Mouse (Mus musculus): ENCODE data around the gene Gstp2. TPM values are rescaled to one million over a fixed set of nuclear protein-coding genes. Genes with fewer than 3 reads are reported as not detected.
A peak's percentile ranks its signal among the peaks of the same experiment; 100 is the strongest.
"Not testable (repeated sequence)": the region's sequence is repeated elsewhere in the genome, so short reads cannot be mapped to it uniquely, and the experiment has no call there.

Gene Gstp2
- total RNA-seq, 2 experiments from 2014 or later = 87.3 to 90.7 TPM

DNA sequence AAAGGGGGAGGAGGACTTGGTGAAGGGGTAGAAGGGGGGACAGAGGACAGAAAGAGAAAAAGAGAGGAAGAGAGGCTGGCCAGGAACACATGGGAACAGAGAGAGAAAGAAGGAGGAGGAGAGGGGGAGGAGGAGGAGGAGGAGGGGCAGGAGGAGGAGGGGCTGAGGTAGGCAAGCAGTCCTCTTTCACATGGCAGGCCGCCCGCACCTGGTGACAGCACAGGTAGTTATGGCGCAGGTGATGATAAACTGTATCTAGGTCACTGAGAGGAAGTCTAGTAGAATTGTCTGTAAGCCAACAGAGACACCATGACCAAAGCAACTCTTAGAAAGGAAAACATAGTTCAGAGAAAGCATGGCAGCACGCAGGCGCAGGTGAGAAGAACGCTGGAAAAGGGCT lies 25.6 kb upstream of the Gstp2 start:
- intact Hi-C loops (cut with DNase I) = no loop called here
- DNase-seq = no peak

DNA sequence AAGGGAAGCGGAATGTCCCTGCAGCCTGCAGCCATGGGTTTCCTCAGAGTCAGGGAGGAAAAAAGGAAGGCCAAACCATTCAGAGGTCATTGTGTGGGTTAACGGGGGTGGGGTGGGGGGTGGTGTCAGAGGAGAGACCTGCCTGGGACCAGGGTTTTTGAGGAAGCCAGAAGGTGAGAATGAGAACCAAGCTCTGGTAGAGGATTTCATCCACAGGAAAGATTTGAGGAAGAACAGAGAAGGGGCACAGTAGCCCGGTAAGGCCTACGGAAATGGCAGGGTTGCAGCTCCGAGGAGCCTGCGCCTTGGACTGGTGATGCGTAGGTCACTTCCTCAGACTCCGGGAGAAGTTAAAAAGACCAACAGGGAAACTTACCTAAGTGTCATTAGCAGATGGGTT lies 24.9 kb upstream of the Gstp2 start:
- intact Hi-C loops (cut with DNase I) = no loop called here
- no peak for DNase-seq

GRCm38 (mm10) chr19:4070311-4070710 lies 24.5 kb upstream of the Gstp2 start:
- DNase-seq = no peak
- intact Hi-C loops (cut with DNase I) = no loop called here

GRCm38 (mm10) chr19:4068717-4069410 lies 23.0 kb upstream of the Gstp2 start:
- intact Hi-C loops (cut with DNase I) = no loop called here
- no peak for DNase-seq

DNA sequence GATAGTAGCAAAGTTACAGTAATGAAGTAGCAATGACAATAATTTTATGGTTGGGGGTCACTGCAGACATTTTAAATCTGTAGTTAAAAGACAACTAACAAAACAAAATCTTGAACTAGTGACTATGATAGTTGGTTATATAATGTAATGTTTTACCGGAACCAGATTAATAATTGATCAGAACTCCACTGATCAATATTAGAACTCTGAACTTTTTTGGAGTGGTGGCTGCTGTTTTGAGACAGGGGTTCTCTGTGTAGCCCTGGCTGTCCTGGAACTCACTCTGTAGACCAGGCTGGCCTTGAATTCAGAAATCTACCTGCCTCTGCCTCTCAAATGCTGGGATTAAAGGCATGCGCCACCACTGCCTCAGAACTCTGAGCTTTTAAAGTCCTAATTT lies 22.4 kb upstream of the Gstp2 start:
- intact Hi-C loops (cut with DNase I); DNase-seq: not testable (repeated sequence)

- intact Hi-C loops (cut with DNase I) = no loop called here
- no peak for DNase-seq
These were observed 21.1 kb upstream of the Gstp2 start for GRCm38 (mm10) chr19:4066877-4067276.

GRCm38 (mm10) chr19:4066280-4066679 lies 20.5 kb upstream of the Gstp2 start:
- no peak for DNase-seq
- intact Hi-C loops (cut with DNase I) = no loop called here

DNA sequence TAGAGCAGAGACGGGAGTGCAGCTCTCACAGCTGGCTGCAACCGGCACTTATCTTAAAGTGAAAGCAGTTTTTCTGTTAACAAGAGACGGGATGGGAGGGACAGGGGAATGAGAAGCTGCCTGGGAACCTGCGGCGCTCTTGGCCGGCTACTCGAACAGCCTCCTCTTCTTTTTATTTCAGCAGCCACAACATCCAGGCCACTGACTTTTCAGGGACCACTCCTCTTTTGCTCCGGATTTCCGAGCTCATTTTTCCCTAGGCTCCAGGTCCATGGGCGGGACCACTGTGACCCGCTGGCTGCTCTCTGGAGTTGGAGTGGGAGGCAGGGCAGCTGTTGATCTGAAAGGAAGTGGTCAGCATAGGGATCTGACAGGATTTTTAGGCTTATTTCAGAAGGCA lies 18.7 kb upstream of the Gstp2 start:
- DNase-seq = peak in 1 of 2 experiments; percentile 18
- intact Hi-C loops (cut with DNase I) = not testable (repeated sequence)

DNA sequence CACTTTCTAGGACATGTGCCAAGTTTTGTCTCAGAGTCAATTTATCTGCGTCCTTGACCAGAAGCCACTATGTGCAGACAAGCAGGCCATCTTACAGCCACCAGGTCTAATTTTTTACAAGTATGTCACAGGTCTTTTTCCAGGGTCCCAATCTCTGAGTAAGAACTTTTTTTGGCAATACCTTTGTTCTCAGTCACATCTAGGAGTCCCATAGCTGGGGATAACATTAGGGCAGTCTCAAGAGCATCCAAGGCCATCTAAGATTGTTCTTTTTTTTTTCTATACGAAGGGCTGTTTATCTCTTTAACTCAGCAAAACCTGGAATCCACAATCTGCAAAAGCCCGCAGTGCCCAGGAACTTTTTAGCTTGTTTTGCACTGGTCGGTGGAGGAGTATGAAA lies 17.5 kb upstream of the Gstp2 start:
- DNase-seq; intact Hi-C loops (cut with DNase I): not testable (repeated sequence)

DNA sequence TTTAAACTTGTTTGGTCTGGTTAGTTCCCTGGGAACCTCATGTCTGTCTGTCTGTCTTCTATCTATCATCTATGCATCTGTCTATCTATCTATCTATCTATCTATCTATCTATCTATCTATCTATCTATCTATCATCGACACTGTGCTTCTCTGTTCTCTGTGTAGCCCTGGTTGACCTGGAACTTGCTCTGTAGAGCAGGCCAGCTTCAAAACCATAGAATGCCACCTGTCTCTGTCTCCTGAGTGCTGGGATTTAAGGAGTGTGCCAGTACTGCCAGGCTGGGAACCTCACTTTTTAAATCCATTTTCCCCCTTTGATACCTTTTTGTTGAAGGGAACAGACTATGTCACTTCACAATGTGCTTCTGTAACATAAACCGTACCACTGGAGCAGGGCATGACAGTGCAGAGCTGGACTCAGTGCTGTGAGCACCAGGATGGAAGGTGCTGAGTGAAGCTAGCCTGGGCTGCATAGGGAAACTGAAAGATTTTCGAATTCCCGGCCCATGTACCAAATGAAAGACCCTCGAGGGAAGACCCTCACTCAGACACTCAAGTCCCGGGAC lies 15.2 kb upstream of the Gstp2 start:
- no peak for DNase-seq
- intact Hi-C loops (cut with DNase I) = no loop called here

DNA sequence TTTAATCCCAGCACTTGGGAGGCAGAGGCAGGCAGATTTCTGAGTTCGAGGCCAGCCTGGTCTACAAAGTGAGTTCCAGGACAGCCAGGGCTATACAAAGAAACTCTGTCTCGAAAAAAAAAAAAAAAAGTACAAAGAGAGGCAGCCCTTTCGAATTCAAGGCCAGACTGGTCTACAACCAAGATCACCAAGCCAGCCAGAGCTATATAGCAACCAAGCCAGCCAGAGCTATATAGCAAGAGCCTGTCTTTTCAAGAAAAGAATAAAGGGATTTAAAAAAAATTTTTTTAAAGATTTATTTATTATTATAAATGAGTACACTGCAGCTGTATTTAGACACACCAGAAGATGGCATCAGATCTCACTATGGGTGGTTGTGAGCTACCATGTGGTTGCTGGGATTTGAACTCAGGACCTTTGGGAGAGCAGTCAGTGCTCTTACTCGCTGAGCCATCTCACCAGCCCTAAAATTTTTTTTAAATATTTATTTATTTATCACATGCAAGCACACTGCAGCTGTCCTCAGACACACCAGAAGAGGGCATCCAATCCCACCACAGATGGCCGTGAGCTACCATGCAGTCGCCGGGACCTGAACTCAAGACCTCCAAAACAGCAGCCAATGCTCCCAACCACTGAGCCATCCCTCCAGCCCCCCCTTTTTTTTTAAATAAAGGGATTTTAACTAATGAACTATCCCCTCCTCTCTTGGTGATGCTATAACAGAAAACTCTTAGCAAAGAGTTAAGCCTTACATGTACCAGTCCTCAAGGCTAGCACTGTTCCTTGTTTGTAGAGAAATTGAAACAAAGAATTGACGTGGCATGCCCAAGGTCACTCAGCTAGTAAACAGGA lies 14.4 kb upstream of the Gstp2 start:
- DNase-seq; intact Hi-C loops (cut with DNase I): not testable (repeated sequence)

DNA sequence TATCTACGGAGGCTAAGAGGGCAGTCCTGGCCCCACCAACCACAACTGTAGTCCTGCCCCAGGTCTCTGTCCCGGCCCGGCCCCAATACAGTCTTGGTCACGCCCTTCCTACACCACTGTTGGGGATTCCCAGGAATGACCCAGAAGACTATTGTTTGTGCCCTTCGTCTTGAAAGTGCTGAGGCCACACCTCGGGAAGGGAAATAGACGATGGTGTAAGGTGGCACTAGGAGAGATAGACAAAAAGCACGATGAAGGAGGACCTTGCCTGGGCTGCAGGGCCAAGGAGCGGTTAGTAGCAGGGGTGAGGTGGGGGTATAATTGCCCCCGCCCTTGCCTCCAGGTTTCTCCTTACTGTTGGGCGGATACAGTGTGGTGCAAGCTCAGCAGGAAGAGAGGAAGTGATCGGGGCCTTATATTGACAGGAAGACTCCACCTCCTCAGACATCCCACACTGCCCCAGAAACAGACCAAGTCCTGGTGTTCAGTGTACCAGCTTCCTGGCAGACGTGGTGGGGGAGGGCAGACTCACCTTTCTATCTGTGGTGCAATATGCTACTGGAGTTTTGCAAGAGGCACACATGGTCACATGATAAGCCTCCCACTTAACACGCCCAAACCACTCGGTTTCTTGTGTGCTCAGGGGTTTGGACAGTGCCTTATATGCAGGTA lies 13.4 kb upstream of the Gstp2 start, which contains the start of gene Gstp3:
Gene Gstp3 (minus strand): TSS at position 501 of the 672 bp plus-strand sequence.
- no peak for DNase-seq
- intact Hi-C loops (cut with DNase I) = no loop called here

- intact Hi-C loops (cut with DNase I) = no loop called here
- no peak for DNase-seq
These were observed 12.8 kb upstream of the Gstp2 start for GRCm38 (mm10) chr19:4058581-4058980.

- intact Hi-C loops (cut with DNase I) = no loop called here
- DNase-seq = no peak
These were observed 12.1 kb upstream of the Gstp2 start for GRCm38 (mm10) chr19:4057962-4058361.

DNA sequence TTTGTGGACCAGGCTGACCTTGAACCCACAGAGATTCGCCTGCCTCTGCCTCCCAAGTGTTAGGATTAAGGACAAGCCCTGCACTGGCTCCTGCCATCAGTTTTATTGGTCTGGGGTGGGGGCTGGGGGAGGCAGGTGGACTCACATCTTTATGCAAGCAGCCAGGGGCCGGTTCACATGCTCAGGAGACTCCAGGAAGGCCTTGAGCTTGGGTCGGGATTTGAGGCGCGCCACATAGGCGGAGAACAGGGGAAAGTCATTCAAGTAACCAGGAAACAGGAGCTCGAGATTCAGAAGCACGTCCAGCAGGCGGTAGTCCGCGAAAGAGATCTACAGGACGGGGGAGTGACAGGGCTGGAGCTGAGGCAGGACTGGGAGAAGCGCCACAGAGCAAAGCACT lies 11.6 kb upstream of the Gstp2 start:
- DNase-seq = no peak
- intact Hi-C loops (cut with DNase I) = no loop called here

- DNase-seq = peak; percentile 15 to 32
- intact Hi-C loops (cut with DNase I) = no loop called here
These were observed 10.9 kb upstream of the Gstp2 start for GRCm38 (mm10) chr19:4056727-4057126.

- intact Hi-C loops (cut with DNase I) = no loop called here
- DNase-seq = no peak
These were observed 10.3 kb upstream of the Gstp2 start for GRCm38 (mm10) chr19:4055947-4056693.

GRCm38 (mm10) chr19:4055216-4055946 lies 9.6 kb upstream of the Gstp2 start:
- intact Hi-C loops (cut with DNase I) = no loop called here
- DNase-seq = no peak

DNA sequence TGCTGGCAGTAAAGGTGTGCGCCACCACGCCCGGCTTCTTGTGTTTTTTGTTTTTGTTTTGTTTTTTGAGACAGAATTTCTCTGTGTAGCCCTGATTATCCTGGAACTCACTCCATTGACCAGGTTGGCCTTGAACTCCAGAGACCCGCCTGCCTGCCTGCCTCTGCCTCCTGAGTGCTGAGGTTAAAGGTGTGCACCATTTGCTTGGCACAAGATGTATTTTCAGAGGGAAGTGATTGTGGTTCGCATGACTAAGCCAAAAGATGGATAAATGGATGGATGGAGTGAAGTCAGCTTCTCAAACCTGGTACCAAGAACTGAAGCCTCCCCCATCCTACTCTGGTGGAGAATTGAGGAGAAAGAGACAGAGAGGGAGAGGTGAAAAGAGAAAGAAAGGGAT lies 8.8 kb upstream of the Gstp2 start:
- no peak for DNase-seq
- intact Hi-C loops (cut with DNase I) = no loop called here

Measured in heart, postnatal 10 days (tissue).